In genomic region chr9:50855780-50856179, GRCm38 (mm10) we compare ENCODE assay signal across 9 mouse cellular contexts. TPM values are rescaled to one million over a fixed set of nuclear protein-coding genes. Genes with fewer than 3 reads are reported as not detected.
A peak's percentile ranks its signal among the peaks of the same experiment; 100 is the strongest.
DNase-seq lines count a peak whose midpoint lies in the region; ATAC-seq and TF ChIP-seq lines count a peak whose summit lies in the region.
"Had no signal": no experiment of that assay in that cellular context is flagged by ENCODE, and none has a peak within 500 bp of the region (broad histone marks: within the 10 kb centered on the region; RNA-seq: fewer than 3 reads in every experiment).

No protein-coding gene starts in this region.

- H3K27me3 ChIP-seq in kidney, embryonic 15.5 days, result no peaks in the 10 kb centered on the region
- no peaks in the 10 kb centered on the region for H3K27me3 ChIP-seq in kidney, adult 2 months (replicated peaks; ENCODE audit: control insufficient read depth, insufficient read depth, low read length)
- no peaks in the 10 kb centered on the region for H3K27me3 ChIP-seq in embryonic facial prominence, embryonic 12.5 days
- H3K27me3 ChIP-seq in hindbrain, postnatal 0 days (ENCODE audit: insufficient read depth, low read length), result no peaks in the 10 kb centered on the region
- no peaks in the 10 kb centered on the region for H3K27me3 ChIP-seq in midbrain, embryonic 16.5 days (ENCODE audit: control insufficient read depth, insufficient read depth, low read depth, low read length)
- H3K27me3 ChIP-seq: Patski had no signal

- no peak for TF ChIP-seq CTCF in kidney, adult 2 months (conservative IDR thresholded peaks at IDR 0.05; ENCODE audit: insufficient read depth, insufficient read length, low read depth, low read length)
- TF ChIP-seq CTCF in hindbrain, postnatal 0 days (IDR thresholded peaks at IDR 0.05; ENCODE audit: low read depth), result no peak

- peaks cover 38% of the 10 kb centered on the region for H3K4me1 ChIP-seq in kidney, embryonic 15.5 days
- peaks cover 2% of the 10 kb centered on the region; the same call in 1 of the 2 replicates for H3K4me1 ChIP-seq in kidney, adult 2 months (ENCODE audit: control insufficient read depth, insufficient read depth, low read length)
- H3K4me1 ChIP-seq in embryonic facial prominence, embryonic 12.5 days, result peaks cover 21% of the 10 kb centered on the region
- H3K4me1 ChIP-seq in hindbrain, postnatal 0 days (ENCODE audit: insufficient read depth, low read length), result peaks cover 13% of the 10 kb centered on the region
- H3K4me1 ChIP-seq in midbrain, embryonic 16.5 days (ENCODE audit: control insufficient read depth, insufficient read depth, low read length), result peaks cover 15% of the 10 kb centered on the region

- ATAC-seq in kidney, embryonic 15.5 days (replicated peaks; ENCODE audit: low FRiP score), result no peak
- ATAC-seq in embryonic facial prominence, embryonic 12.5 days (ENCODE audit: insufficient number of reproducible peaks, insufficient read depth, low FRiP score, low TSS enrichment), result no peak
- no peak for ATAC-seq in hindbrain, postnatal 0 days
- no peak for ATAC-seq in midbrain, embryonic 16.5 days

- H3K27ac ChIP-seq in kidney, embryonic 15.5 days, result peak overlapping the region; percentile 93
- H3K27ac ChIP-seq in kidney, adult 2 months (ENCODE audit: insufficient read depth, low read depth, low read length), result no peak overlapping the region
- peak overlapping the region; percentile 89 for H3K27ac ChIP-seq in embryonic facial prominence, embryonic 12.5 days
- H3K27ac ChIP-seq in hindbrain, postnatal 0 days, result peak overlapping the region; percentile 80; the same call in 1 of the 2 replicates
- peak overlapping the region; percentile 68; the same call in 1 of the 2 replicates for H3K27ac ChIP-seq in midbrain, embryonic 16.5 days (ENCODE audit: low read length)

- H3K9ac ChIP-seq in kidney, embryonic 15.5 days, result no peak overlapping the region
- H3K9ac ChIP-seq in embryonic facial prominence, embryonic 12.5 days, result peak overlapping the region; percentile 89; the same call in 1 of the 2 replicates
- no peak overlapping the region for H3K9ac ChIP-seq in hindbrain, postnatal 0 days (replicated peaks; ENCODE audit: low read length)
- H3K9ac ChIP-seq in midbrain, embryonic 16.5 days (ENCODE audit: low read depth, low read length), result no peak overlapping the region

- peaks cover 21% of the 10 kb centered on the region for H3K36me3 ChIP-seq in kidney, embryonic 15.5 days
- no peaks in the 10 kb centered on the region for H3K36me3 ChIP-seq in kidney, adult 2 months (ENCODE audit: control insufficient read depth, insufficient read depth, low read length)
- H3K36me3 ChIP-seq in embryonic facial prominence, embryonic 12.5 days, result peaks cover 17% of the 10 kb centered on the region
- H3K36me3 ChIP-seq in hindbrain, postnatal 0 days (ENCODE audit: insufficient read depth, low read length), result peaks cover 3% of the 10 kb centered on the region; the same call in 1 of the 2 replicates
- peaks cover 3% of the 10 kb centered on the region; the same call in 1 of the 2 replicates for H3K36me3 ChIP-seq in midbrain, embryonic 16.5 days (ENCODE audit: control insufficient read depth, insufficient read depth, low read length)

- TF ChIP-seq POLR2A in kidney, adult 2 months (IDR thresholded peaks at IDR 0.05; ENCODE audit: low read depth, low read length), result no peak

- no peak for DNase-seq in kidney, adult 2 months
- no peak for DNase-seq in hindbrain, postnatal 0 days (ENCODE audit: low spot score)
- DNase-seq in spleen, postnatal 36 days (ENCODE audit: low spot score in 2 of 2), result no peak
- no peak for DNase-seq in cerebellum, postnatal 14 days
- DNase-seq in kidney, adult 8-10 months, result no peak

- H3K4me3 ChIP-seq in kidney, embryonic 15.5 days (replicated peaks), result peak overlapping the region; percentile 88; the same call in 1 of the 2 replicates
- no peak overlapping the region for H3K4me3 ChIP-seq in kidney, adult 2 months (ENCODE audit: insufficient read depth, low read depth, low read length)
- H3K4me3 ChIP-seq in embryonic facial prominence, embryonic 12.5 days, result no peak overlapping the region
- peak overlapping the region; percentile 55; the same call in 1 of the 2 replicates for H3K4me3 ChIP-seq in hindbrain, postnatal 0 days (ENCODE audit: low read length)
- H3K4me3 ChIP-seq in midbrain, embryonic 16.5 days (ENCODE audit: low read depth, low read length), result no peak overlapping the region; the same call in 1 of the 2 replicates

- peak overlapping the region; percentile 83 for H3K4me2 ChIP-seq in kidney, embryonic 15.5 days
- peak overlapping the region; percentile 65 for H3K4me2 ChIP-seq in embryonic facial prominence, embryonic 12.5 days (replicated peaks)
- peak overlapping the region; percentile 62 for H3K4me2 ChIP-seq in hindbrain, postnatal 0 days (ENCODE audit: low read depth, low read length)
- peak overlapping the region; percentile 83 for H3K4me2 ChIP-seq in midbrain, embryonic 16.5 days (ENCODE audit: low read length)

- H3K9me3 ChIP-seq in kidney, embryonic 15.5 days (replicated peaks), result no peaks in the 10 kb centered on the region
- H3K9me3 ChIP-seq in embryonic facial prominence, embryonic 12.5 days, result no peaks in the 10 kb centered on the region
- H3K9me3 ChIP-seq in hindbrain, postnatal 0 days (ENCODE audit: low read length), result no peaks in the 10 kb centered on the region
- H3K9me3 ChIP-seq in midbrain, embryonic 16.5 days (replicated peaks; ENCODE audit: control insufficient read depth, low read length, poor library complexity, severe bottlenecking), result no peaks in the 10 kb centered on the region

- WGBS in kidney, embryonic 15.5 days, result 65% methylated on average over 5 of the region's 5 CpGs
- 86% methylated on average over 5 of the region's 5 CpGs for WGBS in kidney, adult 2 months
- 61% methylated on average over 5 of the region's 5 CpGs for WGBS in embryonic facial prominence, embryonic 12.5 days
- 67% methylated on average over 5 of the region's 5 CpGs for WGBS in hindbrain, postnatal 0 days
- WGBS in midbrain, embryonic 16.5 days, result 66% methylated on average over 5 of the region's 5 CpGs

RNA-seq across cellular contexts. Expression of gene Ppp2r1b, which starts 10.7 kb away (rescaled TPM):
- 74.8 and 75.6 TPM in 2 replicates for polyA plus RNA-seq in kidney, embryonic 15.5 days (2015; fragmentation: Nextera tagmentation; extraction: Ambion mirVana)
- 10.2 and 13.0 TPM in 2 replicates for polyA plus RNA-seq in kidney, adult 2 months (2012; rRNA removed)
- 96.2 and 96.6 TPM in 2 replicates for polyA plus RNA-seq in embryonic facial prominence, embryonic 12.5 days (2016; fragmentation: Nextera tagmentation; extraction: Ambion mirVana)
- 18.8 and 23.5 TPM in 2 replicates for total RNA-seq in hindbrain, postnatal 0 days (2014; rRNA removed)
- polyA plus RNA-seq in hindbrain, postnatal 0 days (2015; fragmentation: Nextera tagmentation; extraction: Ambion mirVana), result 31.4 and 32.8 TPM in 2 replicates
- polyA plus RNA-seq in midbrain, embryonic 16.5 days (2015; fragmentation: Nextera tagmentation; extraction: Ambion mirVana), result 38.8 and 42.7 TPM in 2 replicates

Comparison
In these comparisons a context has a peak if more than half of its experiments do, and no peak if none do; other contexts are left out.
1. H3K4me3 ChIP-seq: peak in kidney, embryonic 15.5 days (single experiment) and hindbrain, postnatal 0 days (single experiment); none in kidney, adult 2 months (single experiment), embryonic facial prominence, embryonic 12.5 days (single experiment) and midbrain, embryonic 16.5 days (single experiment).
2. Peak in every context shown above with its lines, with median percentiles within 50 percentile points of each other: H3K4me2 ChIP-seq.